Mouse (Mus musculus) bone marrow, adult 2 months (tissue): ENCODE results near the gene Taok2.

Source experiments
- CTCF ChIP-seq: fragments of 200-500 bp; IDR thresholded peaks from 2 replicates; pipeline ENCODE4 v1.5.1; 2011; ENCODE audit warnings: low read length, control low read depth; ENCODE audit not compliant: control insufficient read depth, insufficient read depth
- POLR2A ChIP-seq: fragments of 200-500 bp; IDR thresholded peaks from 2 replicates; pipeline ENCODE4 v1.6.1; 2011; ENCODE audit warnings: low read depth, mild to moderate bottlenecking, control low read depth, low read length, borderline replicate concordance; ENCODE audit not compliant: control insufficient read depth

GRCm38 (mm10) chr7:126870520-126870891 is 14.0 kb downstream of the Taok2 start:
- TF ChIP-seq CTCF (no peak), POLR2A (no peak)
